Mouse (Mus musculus) frontal cortex, postnatal 10 days (tissue): ENCODE measurements around the gene Nemp1.

Experiments
- DNase-seq, 2 experiments: peaks; one replicate each; pipeline ENCODE4 v3.0.0; 2022; ENCODE audit warnings: low spot score in 2 of 2, mixed read lengths in 1 of 2

Gene Nemp1

GRCm38 (mm10) chr10:127721671-127722418, 55.1 kb downstream of the Nemp1 start:
- DNase-seq = no peak

- DNase-seq = no peak
Measured at GRCm38 (mm10) chr10:127724178-127724577, 57.5 kb downstream of the Nemp1 start, which contains the start of gene Tac2. Gene Tac2 (plus strand): TSS chr10:127724478.

- DNase-seq = no peak
Measured at GRCm38 (mm10) chr10:127725136-127725535, 58.4 kb downstream of the Nemp1 start.

- DNase-seq = no peak
Measured at GRCm38 (mm10) chr10:127728437-127728836, 61.7 kb downstream of the Nemp1 start.

GRCm38 (mm10) chr10:127730285-127730932, 63.7 kb downstream of the Nemp1 start:
- no peak for DNase-seq

- DNase-seq = no peak
Measured at GRCm38 (mm10) chr10:127730933-127731310, 64.2 kb downstream of the Nemp1 start.

- DNase-seq = no peak
Measured at GRCm38 (mm10) chr10:127731397-127731796, 64.7 kb downstream of the Nemp1 start.

GRCm38 (mm10) chr10:127734434-127734833, 67.7 kb downstream of the Nemp1 start:
- no peak for DNase-seq

GRCm38 (mm10) chr10:127736266-127736665, 69.6 kb downstream of the Nemp1 start:
- DNase-seq = no peak

- DNase-seq = no peak
Measured at GRCm38 (mm10) chr10:127736916-127737315, 70.2 kb downstream of the Nemp1 start.

GRCm38 (mm10) chr10:127737552-127737951, 70.9 kb downstream of the Nemp1 start:
- no peak for DNase-seq

- no peak for DNase-seq
Measured at GRCm38 (mm10) chr10:127738151-127738882, 71.6 kb downstream of the Nemp1 start.

GRCm38 (mm10) chr10:127739083-127739660, 72.5 kb downstream of the Nemp1 start, which contains the start of gene Zbtb39:
Gene Zbtb39 (plus strand): TSS chr10:127739538.
- DNase-seq = peak in 1 of 2 experiments; percentile 66

- no peak for DNase-seq
Measured at GRCm38 (mm10) chr10:127739661-127740161, 73.0 kb downstream of the Nemp1 start.

- DNase-seq = no peak
Measured at GRCm38 (mm10) chr10:127744661-127745060, 78.0 kb downstream of the Nemp1 start.

- DNase-seq = no peak
Measured at GRCm38 (mm10) chr10:127745886-127746285, 79.2 kb downstream of the Nemp1 start.

- no peak for DNase-seq
Measured at GRCm38 (mm10) chr10:127747254-127747653, 80.6 kb downstream of the Nemp1 start.

- no peak for DNase-seq
Measured at GRCm38 (mm10) chr10:127748847-127749612, 82.3 kb downstream of the Nemp1 start.

- no peak for DNase-seq
Measured at GRCm38 (mm10) chr10:127750136-127750777, 83.6 kb downstream of the Nemp1 start.
